Mouse (Mus musculus): ENCODE measurements around the gene Fhad1.

Gene Fhad1

DNA sequence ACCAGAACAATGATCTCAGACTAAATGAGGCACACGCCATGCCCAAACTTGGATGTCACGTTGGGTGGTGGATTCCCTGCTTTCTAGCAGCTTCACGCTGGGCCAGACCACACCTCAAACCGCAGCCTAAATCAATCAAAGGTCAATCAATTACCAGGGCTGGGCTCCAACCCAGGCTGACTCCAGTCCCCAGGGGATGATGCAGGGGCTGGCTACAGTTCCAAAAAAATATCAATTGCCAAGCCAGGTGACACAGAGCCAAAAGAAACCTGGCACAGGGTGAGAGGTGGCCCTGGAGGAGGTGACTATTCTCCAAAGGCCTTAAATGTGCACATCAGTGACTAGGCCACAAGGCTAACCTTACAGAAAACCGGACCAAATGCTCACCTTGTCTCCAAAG lies 149.3 kb downstream of the Fhad1 start:
- in situ Hi-C loops (cut with MboI, MseI), result no loop called here

DNA sequence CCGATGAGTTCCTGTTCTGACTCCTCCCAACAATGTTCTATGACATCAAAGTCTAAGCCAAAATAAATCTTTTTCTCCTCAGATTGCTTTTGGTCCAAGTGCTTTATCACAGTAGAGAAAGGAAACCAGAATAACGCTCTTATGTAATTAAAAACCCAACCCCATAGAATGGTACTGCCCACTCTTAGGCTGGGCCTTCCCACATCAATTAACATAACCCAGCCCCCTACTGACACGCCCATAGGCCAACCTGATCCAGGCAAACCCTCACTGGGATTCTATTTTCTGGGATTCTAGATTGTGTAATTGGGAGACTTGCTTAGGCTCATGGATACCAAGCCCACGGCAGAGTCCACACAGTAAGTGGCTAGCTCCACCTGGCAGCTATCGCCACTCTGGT lies 149.9 kb downstream of the Fhad1 start:
- in situ Hi-C loops (cut with MboI, MseI), result no loop called here

DNA sequence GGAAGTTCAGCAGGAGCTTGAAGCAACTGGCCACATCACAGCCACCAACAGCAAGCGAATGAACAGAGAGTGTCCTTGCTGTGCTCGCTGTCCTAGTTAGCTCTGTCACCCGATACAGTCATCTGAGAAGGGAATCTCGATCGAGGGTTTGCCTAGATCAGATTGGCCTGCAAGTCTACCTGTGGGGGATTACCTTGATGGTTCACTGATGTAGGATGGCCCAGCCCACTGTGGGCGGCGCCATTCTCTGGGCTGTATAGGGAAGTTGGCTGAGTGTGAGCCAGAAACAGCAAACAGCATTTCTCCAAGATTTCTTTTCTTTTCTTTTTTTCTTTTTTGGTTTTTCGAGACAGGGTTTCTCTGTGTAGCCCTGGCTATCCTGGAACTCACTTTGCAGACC lies 150.4 kb downstream of the Fhad1 start:
- in situ Hi-C loops (cut with MboI, MseI), result no loop called here

DNA sequence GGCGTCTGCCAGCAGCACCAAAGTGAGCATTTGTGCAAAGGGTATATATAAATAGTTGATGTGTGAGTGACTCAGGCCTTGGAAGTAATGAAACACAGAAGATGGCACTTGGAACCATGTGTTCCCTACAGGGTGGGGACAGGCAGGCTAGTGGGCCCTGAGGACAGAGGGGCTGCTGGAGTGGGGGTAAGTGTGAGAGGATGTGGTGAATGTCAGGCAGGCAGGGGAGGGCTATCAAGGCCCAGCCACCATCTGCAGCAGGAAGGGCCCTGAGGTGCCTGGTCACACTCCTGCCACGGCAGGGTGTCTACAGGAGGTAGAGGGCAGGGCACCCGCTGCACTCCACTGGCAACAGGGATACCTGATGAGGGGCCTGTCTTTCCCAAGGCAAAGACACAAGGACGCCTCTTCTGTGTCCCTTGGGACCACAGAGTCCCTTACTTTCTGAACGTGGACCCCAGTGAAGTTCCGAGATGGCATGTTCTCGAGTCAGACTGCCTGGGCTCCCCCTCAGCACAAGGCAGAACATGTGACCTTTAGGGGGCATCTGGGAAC lies 151.1 kb downstream of the Fhad1 start:
- in situ Hi-C loops (cut with MboI, MseI), result no loop called here

DNA sequence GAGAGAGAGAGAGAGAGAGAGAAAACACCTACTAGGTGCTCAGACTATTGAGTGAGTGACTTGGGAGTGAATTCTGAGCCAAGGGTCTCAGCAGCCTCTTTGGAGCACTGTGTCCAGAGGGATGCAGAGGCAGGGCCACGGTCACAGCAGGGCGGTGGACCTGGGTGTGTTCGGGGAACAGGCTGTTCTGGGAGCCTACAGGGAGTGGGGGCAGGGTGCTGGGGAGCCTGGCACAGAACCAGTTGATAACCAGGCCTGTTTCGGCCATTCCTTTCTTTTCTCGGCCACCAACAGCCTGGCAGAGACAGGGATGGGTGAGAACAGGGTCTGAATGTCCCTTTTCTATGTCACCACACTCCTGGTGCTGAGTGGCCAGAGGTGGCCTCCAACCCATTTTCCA lies 152.0 kb downstream of the Fhad1 start:
- in situ Hi-C loops (cut with MboI, MseI), result no loop called here

DNA sequence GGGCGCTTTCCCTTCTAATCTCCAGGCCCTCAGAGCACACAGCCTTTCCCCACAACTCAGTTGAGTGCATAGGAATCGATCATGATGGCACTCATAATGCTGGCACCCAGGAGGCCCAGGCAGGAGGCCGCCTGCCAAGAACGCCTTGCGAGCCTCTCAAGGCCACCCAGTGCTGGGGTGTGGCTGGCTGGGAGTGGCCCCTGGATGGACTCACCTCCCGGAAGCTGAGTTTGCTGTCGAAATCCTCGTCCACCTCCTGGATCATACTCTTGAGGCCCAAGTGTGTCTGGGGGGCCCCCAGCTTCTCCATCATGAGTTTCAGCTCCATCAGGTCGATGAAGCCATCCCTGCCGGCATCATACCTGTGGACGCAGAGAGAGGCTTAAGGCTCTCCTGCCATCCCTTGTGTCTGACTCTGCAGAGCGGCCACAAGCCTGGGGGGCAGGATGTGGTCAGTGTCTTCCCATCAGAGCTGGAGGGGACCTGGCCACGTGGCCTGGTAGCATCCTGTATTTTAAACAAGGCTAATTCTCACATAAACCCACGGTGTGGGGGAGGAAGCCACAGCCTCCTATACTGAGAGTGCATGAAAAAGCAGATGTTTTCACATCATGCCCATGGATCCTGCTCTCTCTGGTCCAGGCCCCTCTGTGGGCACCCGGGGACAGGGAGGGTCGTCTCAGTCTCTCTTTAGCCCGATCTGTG lies 153.1 kb downstream of the Fhad1 start:
- in situ Hi-C loops (cut with MboI, MseI), result no loop called here

DNA sequence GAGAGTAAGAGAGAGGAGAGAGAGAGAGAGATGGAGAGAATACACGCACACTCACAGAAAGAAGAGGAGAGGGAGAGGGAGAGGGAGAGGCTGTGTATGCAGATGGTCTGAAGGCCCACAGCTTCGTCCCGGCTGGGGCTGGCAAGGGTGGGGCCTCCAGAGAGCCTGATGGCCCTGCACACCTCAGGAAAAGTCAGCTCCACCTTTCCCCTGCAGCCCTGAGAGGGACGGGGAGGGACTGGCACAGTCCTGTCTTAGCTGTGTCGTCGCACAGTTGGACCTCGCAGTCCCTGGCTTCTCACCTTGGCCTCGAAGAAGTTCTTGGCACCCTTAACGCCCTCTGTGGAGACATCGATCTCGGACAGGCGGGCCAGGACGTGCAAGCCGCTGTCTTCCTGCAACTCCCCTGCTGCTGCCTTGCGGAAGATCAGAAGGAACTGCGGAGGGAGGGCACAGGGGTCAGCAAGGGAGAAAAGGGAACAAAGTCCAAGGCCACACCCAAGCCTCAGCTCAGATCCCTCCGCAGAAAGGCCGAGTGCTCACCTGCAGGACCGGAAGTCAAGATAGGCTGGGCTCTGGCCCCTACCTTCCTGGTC lies 154.5 kb downstream of the Fhad1 start:
- in situ Hi-C loops (cut with MboI, MseI), result no loop called here

DNA sequence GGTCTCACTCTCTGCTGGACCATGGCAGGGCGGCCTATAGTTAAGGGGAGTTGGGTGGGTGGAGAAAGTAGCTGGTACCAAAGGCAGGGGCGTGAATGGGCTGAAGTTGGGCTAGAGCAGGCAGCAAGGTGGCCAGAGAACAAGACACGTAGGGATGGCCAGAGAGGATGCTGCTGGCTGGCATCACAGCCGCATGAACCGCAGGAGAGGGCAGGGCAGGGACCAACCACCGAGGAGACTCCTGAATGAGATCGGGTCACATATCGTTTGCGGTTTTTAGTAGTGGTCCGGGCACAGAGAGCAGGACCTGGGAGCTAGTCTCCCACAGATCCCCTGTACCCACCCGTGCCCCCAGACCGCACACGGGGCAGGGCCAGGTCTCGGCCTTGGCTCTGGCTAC lies 155.5 kb downstream of the Fhad1 start:
- in situ Hi-C loops (cut with MboI, MseI), result no loop called here

DNA sequence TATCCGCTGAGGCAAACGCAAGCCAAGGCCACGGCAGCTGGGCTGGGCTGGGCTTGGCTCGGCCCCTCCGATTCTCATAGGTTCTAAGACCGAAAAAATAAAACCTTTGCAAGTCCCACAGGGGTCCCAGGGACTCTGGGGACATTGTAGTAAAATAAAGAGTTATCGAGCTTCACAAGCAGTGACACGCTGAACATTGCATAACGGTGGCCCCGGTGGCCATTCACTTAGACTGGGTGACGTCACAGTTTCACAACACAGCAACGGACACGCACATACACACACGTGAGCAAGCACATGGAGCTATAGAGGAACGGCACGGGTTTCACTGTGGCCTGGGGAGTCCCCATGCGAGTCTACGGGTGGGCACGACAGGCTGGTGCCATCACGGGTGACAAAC lies 156.4 kb downstream of the Fhad1 start:
- in situ Hi-C loops (cut with MboI, MseI), result no loop called here

DNA sequence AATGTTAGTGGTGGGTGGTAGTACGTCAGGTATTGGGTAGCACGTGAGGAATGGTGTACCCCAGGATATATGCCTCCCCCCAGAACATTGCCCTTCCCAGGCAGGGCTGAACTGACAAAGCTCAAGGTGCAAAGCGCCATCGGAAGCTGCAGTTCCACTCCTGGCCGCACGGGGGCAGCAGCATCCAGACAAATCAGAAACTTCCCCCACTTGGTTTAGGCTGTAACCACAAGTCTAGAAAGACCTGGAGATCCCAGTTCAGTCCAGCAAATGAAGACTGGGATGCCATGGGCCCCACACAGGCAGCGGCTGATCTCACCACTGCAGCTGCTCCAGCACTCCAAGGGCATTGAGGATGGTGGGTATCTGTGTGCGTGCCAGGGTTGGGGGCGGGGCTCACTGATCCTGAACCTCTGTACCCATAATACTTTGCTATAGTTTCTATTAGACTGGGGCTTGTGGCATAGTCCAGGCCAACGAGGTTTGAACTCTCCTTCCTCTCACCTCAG lies 157.4 kb downstream of the Fhad1 start:
- in situ Hi-C loops (cut with MboI, MseI), result no loop called here

DNA sequence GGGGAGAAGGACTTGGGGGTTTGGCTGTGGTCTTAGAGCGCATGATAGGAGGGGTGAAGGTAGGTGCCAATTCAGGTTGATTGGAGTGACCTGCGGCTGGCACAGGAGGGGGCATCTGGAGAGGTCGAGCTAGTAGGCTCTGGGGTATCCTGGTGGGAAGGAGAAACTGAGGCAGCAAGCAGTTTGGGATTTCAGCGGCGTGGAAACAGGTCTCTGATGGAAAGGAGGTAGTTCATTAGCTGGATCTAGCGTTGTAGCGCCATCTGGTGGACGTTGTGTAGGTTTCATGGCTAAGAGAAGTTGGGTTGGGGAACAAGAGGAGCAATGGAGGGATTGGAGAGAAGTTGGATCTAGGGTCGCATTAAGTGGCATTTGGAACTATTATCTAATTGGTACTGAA lies 161.4 kb downstream of the Fhad1 start:
- in situ Hi-C loops (cut with MboI, MseI), result no loop called here

DNA sequence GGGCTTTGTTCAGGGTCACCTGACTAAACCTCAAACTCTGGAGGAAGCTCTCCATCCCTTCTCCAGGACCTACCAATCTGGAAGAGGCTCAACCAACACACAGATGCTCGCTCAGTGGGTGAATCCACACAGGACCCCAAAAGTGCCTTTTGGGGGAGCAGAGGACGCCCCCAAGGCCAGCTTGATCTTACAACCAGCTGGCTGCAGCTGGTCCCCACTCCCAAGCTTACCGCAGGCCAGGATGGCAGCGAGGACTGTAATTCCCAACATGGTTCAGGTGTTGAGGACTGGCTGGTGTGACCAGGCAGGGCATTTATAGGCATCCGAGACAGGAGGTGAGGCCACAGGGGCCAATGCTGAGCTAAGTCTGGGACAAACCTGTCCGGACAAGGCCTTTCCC lies 168.9 kb downstream of the Fhad1 start, which contains the start of gene Ctrc:
Gene Ctrc, minus strand, starts transcription at position 361 of the 400 bp plus-strand sequence.
- in situ Hi-C loops (cut with MboI, MseI), result no loop called here
